Mouse (Mus musculus) limb, embryonic 15.5 days (tissue): ENCODE results near the gene Anks6. TPM values are rescaled to one million over a fixed set of nuclear protein-coding genes. Genes with fewer than 3 reads are reported as not detected.

ENCODE experiments used
- ATAC-seq: fragments of 200-750 bp; cut with Nextera tagmentation; 2 replicates; pipeline ENCODE4 v1.8.0; 2017; ENCODE audit warnings: low read depth, moderate TSS enrichment; ENCODE audit not compliant: insufficient number of reproducible peaks, low FRiP score, low TSS enrichment
- H3K27ac ChIP-seq: fragments of 300-500 bp; sonication (generic); 2 replicates; pipeline ENCODE4 v1.5.1; 2015; ENCODE audit warnings: moderate library complexity, mild to moderate bottlenecking, inconsistent platforms
- H3K27me3 ChIP-seq: fragments of 300-500 bp; sonication (generic); 2 replicates; pipeline ENCODE4 v1.6.1; 2015; ENCODE audit warnings: inconsistent platforms
- H3K36me3 ChIP-seq: fragments of 300-500 bp; sonication (generic); 2 replicates; pipeline ENCODE4 v1.6.1; 2015; ENCODE audit warnings: inconsistent platforms
- H3K4me1 ChIP-seq: fragments of 300-500 bp; sonication (generic); 2 replicates; pipeline ENCODE4 v1.6.1; 2015; ENCODE audit warnings: inconsistent platforms
- H3K4me2 ChIP-seq: fragments of 300-500 bp; sonication (generic); 2 replicates; pipeline ENCODE4 v1.6.1; 2015; ENCODE audit warnings: mild to moderate bottlenecking, inconsistent platforms
- H3K4me3 ChIP-seq: fragments of 300-500 bp; sonication (generic); 2 replicates; pipeline ENCODE4 v1.5.1; 2015; ENCODE audit warnings: mild to moderate bottlenecking, inconsistent platforms
- H3K9ac ChIP-seq: fragments of 300-500 bp; sonication (generic); 2 replicates; pipeline ENCODE4 v1.6.1; 2015; ENCODE audit warnings: inconsistent platforms
- H3K9me3 ChIP-seq: fragments of 300-500 bp; sonication (generic); 2 replicates; pipeline ENCODE4 v1.6.1; 2016; ENCODE audit warnings: inconsistent platforms
- WGBS: fragments of 180-500 bp; shearing (Covaris S2); methylation state at CpG from one replicate; pipeline ENCODE4 v1.1.7; 2015; 5-methylcytosine and 5-hydroxymethylcytosine counted together
- polyA plus RNA-seq: library from polyadenylated mRNA; unstranded; fragments of >200 nt; fragmentation: Nextera tagmentation; extraction: Ambion mirVana; gene quantifications from 2 replicates; pipeline ENCODE4 v1.2.1, GENCODE M21; 2015

Gene Anks6
- polyA plus RNA-seq, 1 experiment from 2014 or later: 4.1 TPM

DNA sequence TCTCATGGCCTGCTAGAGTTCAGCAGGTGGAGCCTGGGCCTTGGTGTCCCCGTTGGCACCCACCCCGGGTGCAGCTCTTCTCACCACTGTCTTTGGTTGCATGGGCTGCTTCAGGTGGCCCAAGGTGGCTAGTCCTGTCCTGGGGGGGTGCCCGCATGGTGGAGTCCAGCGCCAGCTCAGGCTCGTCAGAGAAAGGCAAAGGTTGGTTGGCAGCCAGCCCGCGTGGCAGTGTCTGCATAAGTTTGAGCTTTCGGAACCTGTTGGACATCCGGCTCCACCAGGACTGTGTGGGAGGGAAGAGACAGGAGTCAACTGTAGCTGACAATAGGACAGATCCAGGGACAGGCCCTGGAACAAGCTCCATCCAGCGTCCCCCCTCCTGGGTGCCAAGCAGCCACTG is 17.6 kb downstream of the Anks6 start:
- 92% methylated on average over 10 of the region's 10 CpGs for WGBS
- Histone ChIP-seq H3K9me3 (no peaks in the 10 kb centered on the region), H3K27ac (no peak overlapping the region), H3K4me1 (peaks cover 13% of the 10 kb centered on the region; the same call in 1 of the 2 replicates), H3K4me3 (no peak overlapping the region), H3K9ac (no peak overlapping the region), H3K36me3 (peaks cover 34% of the 10 kb centered on the region), H3K27me3 (no peaks in the 10 kb centered on the region), H3K4me2 (no peak overlapping the region)
- no peak for ATAC-seq

DNA sequence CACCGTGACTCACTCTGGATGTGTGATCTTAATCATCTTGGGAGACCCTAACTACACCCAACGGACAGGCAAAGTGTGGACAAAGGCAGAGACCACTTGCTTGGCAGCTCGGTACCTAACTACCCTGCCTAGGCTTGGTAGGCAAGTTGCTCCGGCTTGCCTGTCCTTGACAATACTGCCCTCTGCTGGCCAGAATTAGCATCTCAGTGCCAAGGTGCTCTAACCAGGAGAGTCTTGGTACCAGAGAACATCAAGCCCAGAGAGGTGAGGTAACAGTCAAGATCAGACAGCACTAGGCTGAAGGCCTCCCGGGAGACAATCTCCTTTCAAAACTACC is 19.9 kb downstream of the Anks6 start:
- no peak overlapping the region for H3K27ac ChIP-seq
- H3K36me3 ChIP-seq: peaks cover 49% of the 10 kb centered on the region
- no peak for ATAC-seq
- no peak overlapping the region for H3K4me3 ChIP-seq
- no peak overlapping the region for H3K4me2 ChIP-seq
- H3K4me1 ChIP-seq: peaks cover 13% of the 10 kb centered on the region; the same call in 1 of the 2 replicates
- no peaks in the 10 kb centered on the region for H3K27me3 ChIP-seq
- H3K9ac ChIP-seq: no peak overlapping the region
- WGBS: 18% methylated on average over 5 of the region's 5 CpGs
- H3K9me3 ChIP-seq: no peaks in the 10 kb centered on the region

DNA sequence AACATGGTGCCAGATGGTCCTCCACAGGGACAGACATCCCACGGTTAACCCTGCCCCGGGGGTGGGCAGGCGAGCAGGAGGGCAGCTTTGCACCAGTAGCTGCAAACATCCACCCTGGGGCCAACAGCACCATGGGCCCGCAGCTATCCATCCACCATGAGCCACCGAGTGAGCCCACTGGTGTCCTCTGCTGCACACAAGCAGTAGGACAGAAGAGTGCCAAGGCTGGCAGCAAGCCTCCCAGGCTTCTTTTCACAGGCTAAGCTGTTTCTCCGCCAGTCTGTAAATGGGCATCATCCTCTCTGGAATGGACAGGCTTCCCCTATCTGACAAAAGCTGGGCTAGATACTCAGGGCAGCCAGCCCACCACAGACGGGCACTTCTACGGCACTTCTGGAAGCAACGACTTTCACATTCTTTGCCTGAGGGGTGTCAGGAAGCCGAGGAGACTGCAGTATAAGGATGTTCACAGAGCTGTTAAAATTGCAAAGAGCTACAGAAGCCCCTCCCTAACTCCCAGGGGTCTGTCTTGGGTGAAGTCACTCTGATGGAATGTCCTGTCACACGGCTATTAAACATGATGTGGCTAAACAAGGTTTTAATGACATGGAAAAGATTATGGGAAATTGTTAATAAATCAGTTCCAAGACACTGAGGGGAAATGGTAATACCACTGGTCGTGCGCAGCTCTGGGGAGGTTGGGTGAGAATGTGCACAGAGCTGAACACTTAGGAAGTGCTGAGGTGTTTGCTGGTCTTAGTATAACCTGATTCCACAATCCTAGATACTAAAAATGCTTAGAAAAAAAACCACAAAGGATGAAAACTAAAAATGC is 20.5 kb downstream of the Anks6 start:
- peaks cover 13% of the 10 kb centered on the region; the same call in 1 of the 2 replicates for H3K4me1 ChIP-seq
- no peaks in the 10 kb centered on the region for H3K9me3 ChIP-seq
- H3K4me2 ChIP-seq: no peak overlapping the region
- WGBS: 37% methylated on average over 13 of the region's 13 CpGs
- H3K9ac ChIP-seq: no peak overlapping the region
- H3K36me3 ChIP-seq: peaks cover 49% of the 10 kb centered on the region
- no peak for ATAC-seq
- no peak overlapping the region for H3K27ac ChIP-seq
- no peak overlapping the region for H3K4me3 ChIP-seq
- H3K27me3 ChIP-seq: no peaks in the 10 kb centered on the region

DNA sequence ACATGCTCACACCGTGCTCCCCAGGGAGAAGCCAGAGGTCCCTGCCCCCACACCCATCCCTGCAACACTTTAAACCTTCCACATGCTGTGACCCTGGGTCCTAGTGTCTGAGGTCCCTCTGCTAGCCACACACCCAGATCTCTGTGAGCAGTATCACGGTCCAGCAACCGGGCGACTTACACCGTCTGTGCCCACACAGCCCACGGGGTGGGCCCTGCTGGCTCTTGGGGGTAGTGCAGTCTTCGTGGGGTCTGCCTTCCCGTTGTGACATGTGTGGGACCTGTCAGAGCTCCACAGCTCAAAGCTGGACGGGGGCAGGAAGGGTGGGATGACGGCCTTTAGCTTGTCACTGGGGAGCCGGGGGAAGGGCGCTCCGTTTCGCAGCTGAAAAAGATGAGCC is 21.7 kb downstream of the Anks6 start:
- 84% methylated on average over 14 of the region's 14 CpGs for WGBS
- Histone ChIP-seq H3K36me3 (peaks cover 49% of the 10 kb centered on the region), H3K4me1 (peaks cover 13% of the 10 kb centered on the region; the same call in 1 of the 2 replicates), H3K27me3 (no peaks in the 10 kb centered on the region), H3K9ac (no peak overlapping the region), H3K27ac (no peak overlapping the region), H3K4me3 (no peak overlapping the region), H3K9me3 (no peaks in the 10 kb centered on the region), H3K4me2 (no peak overlapping the region)
- no peak for ATAC-seq

DNA sequence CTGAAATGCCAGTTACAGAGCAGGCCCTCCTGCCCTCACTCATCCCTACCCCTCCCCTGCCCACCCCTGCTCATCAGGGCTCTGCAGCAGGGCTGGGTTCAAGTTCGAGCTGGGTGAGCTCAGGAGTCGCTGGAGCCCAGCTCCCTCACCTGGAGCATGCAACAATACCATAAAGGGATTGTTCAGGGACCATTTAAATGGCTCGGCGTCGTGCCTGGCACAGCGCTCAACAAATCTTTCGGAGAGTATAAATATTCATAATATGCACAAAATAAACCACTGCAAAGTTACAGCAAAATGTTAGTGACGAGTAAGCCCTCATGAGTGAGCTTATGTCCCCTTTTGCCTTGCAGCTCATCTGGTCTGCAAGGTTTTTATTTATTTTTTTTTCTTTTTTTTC is 25.1 kb downstream of the Anks6 start:
- Histone ChIP-seq H3K36me3 (peaks cover 26% of the 10 kb centered on the region), H3K4me2 (no peak overlapping the region), H3K27ac (no peak overlapping the region), H3K27me3 (no peaks in the 10 kb centered on the region), H3K9me3 (no peaks in the 10 kb centered on the region), H3K9ac (no peak overlapping the region), H3K4me1 (peaks cover 13% of the 10 kb centered on the region; the same call in 1 of the 2 replicates), H3K4me3 (no peak overlapping the region)
- 81% methylated on average over 8 of the region's 8 CpGs for WGBS
- ATAC-seq: no peak

DNA sequence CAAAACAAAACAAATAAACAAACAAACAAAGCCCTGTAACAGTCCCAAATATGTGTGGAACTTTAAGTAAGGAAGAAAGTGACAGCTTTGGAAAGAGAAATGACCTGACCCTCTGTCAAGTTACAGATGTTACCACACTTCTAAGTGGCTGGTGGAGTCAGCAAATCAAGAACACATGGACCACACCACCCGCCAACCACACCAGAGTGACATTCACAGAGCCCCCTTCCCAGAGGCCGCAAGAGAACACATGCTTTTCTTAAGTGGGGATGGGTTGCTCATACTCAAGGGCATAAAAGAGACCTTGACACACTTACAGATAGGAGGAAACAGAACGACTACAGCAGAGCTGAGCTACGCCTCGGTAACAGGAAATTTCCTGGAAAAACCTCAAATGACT is 28.4 kb downstream of the Anks6 start:
- no peak overlapping the region for H3K27ac ChIP-seq
- no peaks in the 10 kb centered on the region for H3K27me3 ChIP-seq
- no peak overlapping the region for H3K4me2 ChIP-seq
- no peak overlapping the region for H3K9ac ChIP-seq
- peaks cover 41% of the 10 kb centered on the region for H3K36me3 ChIP-seq
- no peak for ATAC-seq
- WGBS: 44% methylated on average over 5 of the region's 5 CpGs
- H3K4me1 ChIP-seq: no peaks in the 10 kb centered on the region
- no peak overlapping the region for H3K4me3 ChIP-seq
- H3K9me3 ChIP-seq: no peaks in the 10 kb centered on the region

DNA sequence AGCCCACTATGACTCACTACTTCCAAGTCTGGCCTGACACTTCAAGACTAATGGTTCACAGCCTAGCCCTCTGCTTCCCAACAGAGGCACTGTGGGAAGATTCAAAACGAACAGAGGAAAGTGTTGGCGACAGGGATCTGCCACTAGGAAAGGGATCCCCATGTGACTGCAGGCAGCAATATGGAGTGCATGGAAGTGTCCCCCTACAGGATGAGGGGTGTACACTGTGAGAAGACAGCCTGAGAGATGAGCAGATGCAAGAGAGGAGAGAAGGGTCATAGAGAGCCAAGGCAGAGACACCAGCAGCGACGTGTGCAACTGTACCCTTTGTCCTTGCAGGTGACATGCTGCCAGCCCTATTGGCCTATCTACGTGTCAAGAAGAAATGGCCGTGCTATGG is 33.3 kb downstream of the Anks6 start:
- Histone ChIP-seq H3K4me3 (no peak overlapping the region), H3K9ac (no peak overlapping the region), H3K36me3 (peaks cover 43% of the 10 kb centered on the region), H3K9me3 (no peaks in the 10 kb centered on the region), H3K4me1 (no peaks in the 10 kb centered on the region), H3K27me3 (no peaks in the 10 kb centered on the region), H3K27ac (no peak overlapping the region), H3K4me2 (no peak overlapping the region)
- WGBS: 76% methylated on average over 6 of the region's 6 CpGs
- ATAC-seq: no peak

DNA sequence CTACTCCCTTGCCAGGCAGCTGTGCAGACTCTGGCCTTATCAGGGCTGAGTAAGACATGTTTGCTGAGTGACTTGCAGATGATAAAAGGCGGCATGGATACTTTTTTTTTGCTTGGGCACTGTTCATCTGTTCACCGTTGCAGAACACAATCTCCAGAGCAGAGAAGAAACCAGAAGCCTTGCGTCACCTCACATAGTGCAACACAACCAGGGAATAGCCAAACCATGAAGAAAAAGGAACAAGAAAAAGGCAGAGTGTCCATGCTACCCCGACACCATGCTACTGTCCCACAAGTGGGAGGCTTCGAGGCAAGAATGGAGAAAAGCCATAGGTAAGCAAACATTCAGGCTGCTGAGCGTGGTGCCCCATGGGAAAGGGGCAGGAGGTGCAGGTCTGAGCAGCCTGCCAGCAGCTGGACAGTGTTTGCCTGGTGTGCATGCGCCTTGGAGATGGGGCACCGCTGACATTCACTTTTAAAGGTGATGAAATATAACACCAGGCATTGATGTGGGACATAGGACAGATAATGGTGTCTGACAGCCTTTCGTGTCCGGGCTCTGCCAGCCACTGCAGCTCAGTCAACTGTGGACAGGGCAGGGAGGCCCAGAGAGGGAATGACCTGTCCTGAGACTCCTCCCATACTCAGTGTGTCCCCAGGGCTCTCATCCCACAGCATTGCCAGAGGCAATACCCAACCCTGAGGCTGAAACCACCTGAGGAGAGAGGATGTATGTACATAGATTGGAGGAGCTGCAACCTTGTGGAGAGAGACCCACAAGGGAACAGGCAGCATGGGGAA is 34.2 kb downstream of the Anks6 start:
- H3K9me3 ChIP-seq: no peaks in the 10 kb centered on the region
- H3K27me3 ChIP-seq: no peaks in the 10 kb centered on the region
- peaks cover 52% of the 10 kb centered on the region for H3K36me3 ChIP-seq
- 82% methylated on average over 10 of the region's 10 CpGs for WGBS
- H3K4me2 ChIP-seq: no peak overlapping the region
- no peak overlapping the region for H3K4me3 ChIP-seq
- no peak overlapping the region for H3K9ac ChIP-seq
- no peaks in the 10 kb centered on the region for H3K4me1 ChIP-seq
- no peak overlapping the region for H3K27ac ChIP-seq
- no peak for ATAC-seq

DNA sequence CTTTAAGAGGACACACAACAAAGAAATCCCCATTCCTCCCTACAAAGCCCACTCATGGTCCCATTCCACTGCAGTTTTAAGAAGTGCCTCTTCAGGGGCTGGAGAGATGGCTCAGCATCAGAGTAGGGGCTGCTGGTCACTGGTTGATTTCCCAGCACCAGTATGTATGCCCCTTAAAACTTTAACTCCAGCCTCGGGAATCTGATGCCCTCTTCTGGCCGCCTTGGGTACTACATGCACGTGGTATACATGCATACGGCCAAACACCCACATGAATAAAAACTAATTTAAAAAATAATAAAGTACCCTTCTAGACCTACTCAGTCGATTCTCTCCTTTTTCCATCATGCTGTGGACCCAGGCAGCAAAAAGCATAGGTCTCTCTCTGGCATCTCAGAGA is 36.7 kb downstream of the Anks6 start:
- no peak overlapping the region for H3K4me3 ChIP-seq
- no peaks in the 10 kb centered on the region for H3K9me3 ChIP-seq
- H3K4me2 ChIP-seq: no peak overlapping the region
- no peak for ATAC-seq
- WGBS: 14% methylated on average over 5 of the region's 5 CpGs
- H3K9ac ChIP-seq: no peak overlapping the region
- H3K4me1 ChIP-seq: no peaks in the 10 kb centered on the region
- H3K27ac ChIP-seq: no peak overlapping the region
- H3K27me3 ChIP-seq: no peaks in the 10 kb centered on the region
- H3K36me3 ChIP-seq: peaks cover 57% of the 10 kb centered on the region

- H3K9me3 ChIP-seq: no peaks in the 10 kb centered on the region
- no peak overlapping the region for H3K4me3 ChIP-seq
- no peak for ATAC-seq
- WGBS: 27% methylated on average over 3 of the region's 3 CpGs
- H3K9ac ChIP-seq: no peak overlapping the region
- H3K27me3 ChIP-seq: no peaks in the 10 kb centered on the region
- peaks cover 13% of the 10 kb centered on the region; the same call in 1 of the 2 replicates for H3K4me1 ChIP-seq
- H3K4me2 ChIP-seq: no peak overlapping the region
- H3K36me3 ChIP-seq: peaks cover 31% of the 10 kb centered on the region
- no peak overlapping the region for H3K27ac ChIP-seq
Observed at GRCm38 (mm10) chr4:47015156-47015555, 42.1 kb downstream of the Anks6 start.

GRCm38 (mm10) chr4:47012476-47012875 is 44.8 kb downstream of the Anks6 start:
- WGBS: 52% methylated on average over 10 of the region's 10 CpGs
- no peak for ATAC-seq
- H3K4me3 ChIP-seq: no peak overlapping the region

More at GRCm38 (mm10) chr4:47012476-47012875, 44.8 kb downstream of the Anks6 start:
- H3K27ac ChIP-seq: no peak overlapping the region
- H3K4me2 ChIP-seq: no peak overlapping the region
- peaks cover 16% of the 10 kb centered on the region for H3K36me3 ChIP-seq
- H3K9me3 ChIP-seq: no peaks in the 10 kb centered on the region
- H3K9ac ChIP-seq: no peak overlapping the region
- H3K27me3 ChIP-seq: no peaks in the 10 kb centered on the region
- peaks cover 13% of the 10 kb centered on the region; the same call in 1 of the 2 replicates for H3K4me1 ChIP-seq
